In genomic region chr8:25368561-25369091, GRCm38 (mm10) we compare ENCODE assay signal across 9 mouse cellular contexts.
DNase-seq lines count a peak whose midpoint lies in the region; ATAC-seq and TF ChIP-seq lines count a peak whose summit lies in the region.
"Had no signal": no experiment of that assay in that cellular context is flagged by ENCODE, and none has a peak within 500 bp of the region (broad histone marks: within the 10 kb centered on the region; RNA-seq: fewer than 3 reads in every experiment).

No protein-coding gene starts in this region.

- WGBS in stomach, embryonic 14.5 days = 20% methylated on average over 11 of the region's 11 CpGs
- 23% methylated on average over 11 of the region's 11 CpGs for WGBS in stomach, postnatal 0 days
- 6% methylated on average over 11 of the region's 11 CpGs for WGBS in hindbrain, embryonic 14.5 days
- 1% methylated on average over 11 of the region's 11 CpGs for WGBS in limb, embryonic 11.5 days
- WGBS in midbrain, embryonic 13.5 days = under 1% methylated on average over 11 of the region's 11 CpGs

- DNase-seq in stomach, postnatal 0 days (ENCODE audit: low spot score) = no peak
- peak; percentile 45 for DNase-seq in gastrocnemius, adult 18-20 months (ENCODE audit: low spot score)
- peak; percentile 53 for DNase-seq in hindbrain, embryonic 14.5 days (ENCODE audit: low spot score)
- DNase-seq in limb, embryonic 11.5 days (ENCODE audit: low spot score) = peak; percentile 86
- no peak for DNase-seq in urinary bladder, postnatal 10 days (ENCODE audit: low spot score)
- no peak for DNase-seq in MN1 (ENCODE audit: low spot score)

- no peaks in the 10 kb centered on the region for H3K27me3 ChIP-seq in stomach, embryonic 14.5 days (ENCODE audit: control insufficient read depth, insufficient read depth, low read length)
- no peaks in the 10 kb centered on the region for H3K27me3 ChIP-seq in stomach, postnatal 0 days (ENCODE audit: control insufficient read depth, insufficient read depth, low read length)
- H3K27me3 ChIP-seq in hindbrain, embryonic 14.5 days (ENCODE audit: control insufficient read depth, insufficient read depth, low read length) = no peaks in the 10 kb centered on the region
- no peaks in the 10 kb centered on the region for H3K27me3 ChIP-seq in limb, embryonic 11.5 days (ENCODE audit: control insufficient read depth, insufficient read depth, low read length)
- 0 out of 2 replicates have a peak, but pooled peaks cover 4% of the 10 kb centered on the region for H3K27me3 ChIP-seq in midbrain, embryonic 13.5 days
- H3K27me3 ChIP-seq: heart, embryonic 15.5 days had no signal

- no peaks in the 10 kb centered on the region for H3K9me3 ChIP-seq in stomach, embryonic 14.5 days (ENCODE audit: control insufficient read depth, low read depth, low read length)
- H3K9me3 ChIP-seq in stomach, postnatal 0 days (ENCODE audit: control insufficient read depth, low read length) = no peaks in the 10 kb centered on the region
- H3K9me3 ChIP-seq in hindbrain, embryonic 14.5 days (ENCODE audit: control insufficient read depth, low read length) = no peaks in the 10 kb centered on the region
- H3K9me3 ChIP-seq in limb, embryonic 11.5 days (ENCODE audit: control insufficient read depth, low read length) = no peaks in the 10 kb centered on the region
- H3K9me3 ChIP-seq in midbrain, embryonic 13.5 days = no peaks in the 10 kb centered on the region
- H3K9me3 ChIP-seq: heart, embryonic 15.5 days had no signal

- TF ChIP-seq EP300 in stomach, postnatal 0 days (optimal IDR thresholded peaks at IDR 0.05) = no peak

- TF ChIP-seq CTCF in stomach, postnatal 0 days (IDR thresholded peaks at IDR 0.05; ENCODE audit: low read depth) = no peak

- H3K4me2 ChIP-seq in stomach, embryonic 14.5 days (replicated peaks; ENCODE audit: low read depth, low read length) = 0 out of 2 replicates have a peak overlapping the region, but pooled peaks have one; percentile 8
- no peak overlapping the region for H3K4me2 ChIP-seq in stomach, postnatal 0 days (replicated peaks; ENCODE audit: low read depth)
- H3K4me2 ChIP-seq in hindbrain, embryonic 14.5 days (replicated peaks) = peak overlapping the region; percentile 37
- H3K4me2 ChIP-seq in limb, embryonic 11.5 days (ENCODE audit: low read depth, severe bottlenecking) = peak overlapping the region; percentile 30
- peak overlapping the region; percentile 46 for H3K4me2 ChIP-seq in midbrain, embryonic 13.5 days (replicated peaks)
- H3K4me2 ChIP-seq: heart, embryonic 15.5 days had no signal

- H3K27ac ChIP-seq in stomach, embryonic 14.5 days (ENCODE audit: low read length) = no peak overlapping the region
- H3K27ac ChIP-seq in stomach, postnatal 0 days (replicated peaks) = no peak overlapping the region
- H3K27ac ChIP-seq in hindbrain, embryonic 14.5 days = 0 out of 2 replicates have a peak overlapping the region, but pooled peaks have one; percentile 17
- H3K27ac ChIP-seq in limb, embryonic 11.5 days (replicated peaks; ENCODE audit: low read depth, low read length) = peak overlapping the region; percentile 99
- peak overlapping the region; percentile 19; the same call in 1 of the 2 replicates for H3K27ac ChIP-seq in midbrain, embryonic 13.5 days
- H3K27ac ChIP-seq: heart, embryonic 15.5 days had no signal

- no peaks in the 10 kb centered on the region; the same call in 1 of the 2 replicates for H3K4me1 ChIP-seq in stomach, embryonic 14.5 days (ENCODE audit: control insufficient read depth, insufficient read depth, low read length)
- H3K4me1 ChIP-seq in stomach, postnatal 0 days (replicated peaks; ENCODE audit: control insufficient read depth, insufficient read depth) = no peaks in the 10 kb centered on the region
- H3K4me1 ChIP-seq in hindbrain, embryonic 14.5 days (replicated peaks; ENCODE audit: control insufficient read depth, insufficient read depth, low read length) = peaks cover 17% of the 10 kb centered on the region
- H3K4me1 ChIP-seq in limb, embryonic 11.5 days (ENCODE audit: control insufficient read depth, insufficient read depth, low read length) = peaks cover 16% of the 10 kb centered on the region
- H3K4me1 ChIP-seq in midbrain, embryonic 13.5 days (replicated peaks) = peaks cover 14% of the 10 kb centered on the region

- ATAC-seq in stomach, embryonic 14.5 days (ENCODE audit: insufficient number of reproducible peaks, insufficient read depth, low FRiP score, low read depth) = no peak
- no peak for ATAC-seq in stomach, postnatal 0 days (ENCODE audit: low FRiP score, low TSS enrichment)
- ATAC-seq in hindbrain, embryonic 14.5 days (ENCODE audit: low FRiP score) = peak; percentile 56; the same call in 1 of the 2 replicates
- ATAC-seq in limb, embryonic 11.5 days (ENCODE audit: insufficient number of reproducible peaks, low FRiP score, low TSS enrichment, low read depth) = peak; percentile 90
- peak; percentile 66 for ATAC-seq in midbrain, embryonic 13.5 days

- no peak overlapping the region for H3K4me3 ChIP-seq in stomach, embryonic 14.5 days (ENCODE audit: low read depth, low read length)
- H3K4me3 ChIP-seq in stomach, postnatal 0 days (ENCODE audit: low read depth, low read length) = no peak overlapping the region
- H3K4me3 ChIP-seq in hindbrain, embryonic 14.5 days (replicated peaks; ENCODE audit: low read length) = no peak overlapping the region
- H3K4me3 ChIP-seq in limb, embryonic 11.5 days (ENCODE audit: low read depth, low read length) = no peak overlapping the region
- no peak overlapping the region; the same call in 1 of the 2 replicates for H3K4me3 ChIP-seq in midbrain, embryonic 13.5 days (replicated peaks)
- H3K4me3 ChIP-seq: heart, embryonic 15.5 days had no signal

- no peak overlapping the region for H3K9ac ChIP-seq in stomach, embryonic 14.5 days (replicated peaks; ENCODE audit: low read depth, low read length)
- H3K9ac ChIP-seq in stomach, postnatal 0 days (ENCODE audit: low read length) = no peak overlapping the region
- no peak overlapping the region; the same call in 1 of the 2 replicates for H3K9ac ChIP-seq in hindbrain, embryonic 14.5 days
- H3K9ac ChIP-seq in limb, embryonic 11.5 days (ENCODE audit: low read length) = peak overlapping the region; percentile 69
- peak overlapping the region; percentile 41; the same call in 1 of the 2 replicates for H3K9ac ChIP-seq in midbrain, embryonic 13.5 days (replicated peaks)
- H3K9ac ChIP-seq: heart, embryonic 15.5 days had no signal

- H3K36me3 ChIP-seq in stomach, embryonic 14.5 days (ENCODE audit: control insufficient read depth, insufficient read depth, low read length) = no peaks in the 10 kb centered on the region
- no peaks in the 10 kb centered on the region for H3K36me3 ChIP-seq in stomach, postnatal 0 days (ENCODE audit: control insufficient read depth, insufficient read depth, low read length)
- H3K36me3 ChIP-seq in hindbrain, embryonic 14.5 days (replicated peaks; ENCODE audit: control insufficient read depth, insufficient read depth) = no peaks in the 10 kb centered on the region
- H3K36me3 ChIP-seq in limb, embryonic 11.5 days (ENCODE audit: control insufficient read depth, insufficient read depth, low read length) = no peaks in the 10 kb centered on the region
- H3K36me3 ChIP-seq in midbrain, embryonic 13.5 days = no peaks in the 10 kb centered on the region
- H3K36me3 ChIP-seq: heart, embryonic 15.5 days had no signal

Comparison
In these comparisons a context has a peak if more than half of its experiments do, and no peak if none do; other contexts are left out.
1. ATAC-seq: peak in hindbrain, embryonic 14.5 days (single experiment), limb, embryonic 11.5 days (single experiment) and midbrain, embryonic 13.5 days (single experiment); none in stomach, embryonic 14.5 days (single experiment) and stomach, postnatal 0 days (single experiment).
2. H3K27ac ChIP-seq: peak in hindbrain, embryonic 14.5 days (single experiment), limb, embryonic 11.5 days (single experiment) and midbrain, embryonic 13.5 days (single experiment); none in stomach, embryonic 14.5 days (single experiment) and stomach, postnatal 0 days (single experiment).
3. H3K9ac ChIP-seq: peak in limb, embryonic 11.5 days (single experiment) and midbrain, embryonic 13.5 days (single experiment); none in stomach, embryonic 14.5 days (single experiment), stomach, postnatal 0 days (single experiment) and hindbrain, embryonic 14.5 days (single experiment).
4. DNase-seq: peak in gastrocnemius, adult 18-20 months (single experiment), hindbrain, embryonic 14.5 days (single experiment) and limb, embryonic 11.5 days (single experiment); none in stomach, postnatal 0 days (single experiment), urinary bladder, postnatal 10 days (single experiment) and MN1 (single experiment).